Mouse (Mus musculus) myocyte (in vitro differentiated cells): ENCODE data around the gene Fam180a. TPM values are rescaled to one million over a fixed set of nuclear protein-coding genes. Genes with fewer than 3 reads are reported as not detected.

Experiments used
- H3K27me3 ChIP-seq: one replicate; pipeline ENCODE4 v1.6.1; 2011; ENCODE audit not compliant: control insufficient read depth, insufficient read depth, insufficient read length
- H3K36me3 ChIP-seq: one replicate; pipeline ENCODE4 v1.6.1; 2011; ENCODE audit not compliant: control insufficient read depth, insufficient read depth
- H3K4me2 ChIP-seq: one replicate; pipeline ENCODE4 v1.6.1; 2011; ENCODE audit warnings: low read depth, control low read depth
- H3K4me3 ChIP-seq: one replicate; pipeline ENCODE4 v1.5.1; 2011; ENCODE audit warnings: mild to moderate bottlenecking, control low read depth, moderate library complexity
- H3K79me2 ChIP-seq: one replicate; pipeline ENCODE4 v1.6.1; 2011; ENCODE audit not compliant: control insufficient read depth, insufficient read depth
- H3ac ChIP-seq: one replicate; pipeline ENCODE4 v1.6.1; 2011; ENCODE audit not compliant: control insufficient read depth, insufficient read length
- CEBPB ChIP-seq: IDR thresholded peaks from 2 replicates; pipeline ENCODE4 v1.6.1; 2011; ENCODE audit warnings: mild to moderate bottlenecking, moderate library complexity; ENCODE audit not compliant: poor library complexity, insufficient read depth, severe bottlenecking
- E2F4 ChIP-seq: IDR thresholded peaks from one replicate; pipeline ENCODE4 v1.6.1; 2011; ENCODE audit warnings: mild to moderate bottlenecking, control low read depth, moderate library complexity; ENCODE audit not compliant: insufficient read depth
- MAX ChIP-seq: IDR thresholded peaks from one replicate; pipeline ENCODE4 v1.6.1; 2011; ENCODE audit warnings: low read depth, mild to moderate bottlenecking, control low read depth
- MYOD1 ChIP-seq, 3 experiments: IDR thresholded peaks; one replicate each; pipeline ENCODE4 v1.6.1; 2011; ENCODE audit warnings: control low read depth in 2 of 3, low read depth in 2 of 3, mild to moderate bottlenecking in 2 of 3, moderate library complexity in 1 of 3; ENCODE audit not compliant: insufficient read length in 2 of 3, control insufficient read depth in 1 of 3
- MYOG ChIP-seq, 3 experiments: IDR thresholded peaks; one replicate each; pipeline ENCODE4 v1.6.1; 2011; ENCODE audit warnings: control low read depth in 2 of 3, low read depth in 2 of 3, mild to moderate bottlenecking in 2 of 3; ENCODE audit not compliant: insufficient read length in 2 of 3, control insufficient read depth in 1 of 3, insufficient read depth in 1 of 3
- POLR2A ChIP-seq: IDR thresholded peaks from one replicate; pipeline ENCODE4 v1.6.1; 2011; ENCODE audit warnings: low read depth, mild to moderate bottlenecking, control low read depth, moderate library complexity; ENCODE audit not compliant: insufficient read length
- POLR2AphosphoS2 ChIP-seq: IDR thresholded peaks from one replicate; pipeline ENCODE4 v1.6.1; 2011; ENCODE audit warnings: low read depth, control low read depth; ENCODE audit not compliant: insufficient read length
- REST ChIP-seq: IDR thresholded peaks from one replicate; pipeline ENCODE4 v1.6.1; 2011; ENCODE audit warnings: mild to moderate bottlenecking, control low read depth, moderate library complexity; ENCODE audit not compliant: insufficient read depth, insufficient read length
- SRF ChIP-seq: IDR thresholded peaks from one replicate; pipeline ENCODE4 v1.6.1; 2011; ENCODE audit warnings: low read depth; ENCODE audit not compliant: control insufficient read depth, insufficient read length
- TCF12 ChIP-seq: IDR thresholded peaks from one replicate; pipeline ENCODE4 v1.6.1; 2011; ENCODE audit warnings: mild to moderate bottlenecking, control low read depth; ENCODE audit not compliant: poor library complexity, insufficient read depth, severe bottlenecking
- TCF3 ChIP-seq: IDR thresholded peaks from one replicate; pipeline ENCODE4 v1.6.1; 2011; ENCODE audit warnings: low read depth, control low read depth; ENCODE audit not compliant: insufficient read length
- USF1 ChIP-seq: IDR thresholded peaks from one replicate; pipeline ENCODE4 v1.6.1; 2011; ENCODE audit warnings: low read depth, mild to moderate bottlenecking, control low read depth, moderate library complexity
- polyA plus RNA-seq: library from polyadenylated mRNA; unstranded; fragments of >200 nt; fragmentation: generic; extraction: Trizol; gene quantifications from one replicate; pipeline ENCODE4 v1.2.1, GENCODE M21; 2012; ENCODE audit warnings: missing spikeins

Gene Fam180a
- polyA plus RNA-seq, 1 experiment = 0.04 TPM

DNA sequence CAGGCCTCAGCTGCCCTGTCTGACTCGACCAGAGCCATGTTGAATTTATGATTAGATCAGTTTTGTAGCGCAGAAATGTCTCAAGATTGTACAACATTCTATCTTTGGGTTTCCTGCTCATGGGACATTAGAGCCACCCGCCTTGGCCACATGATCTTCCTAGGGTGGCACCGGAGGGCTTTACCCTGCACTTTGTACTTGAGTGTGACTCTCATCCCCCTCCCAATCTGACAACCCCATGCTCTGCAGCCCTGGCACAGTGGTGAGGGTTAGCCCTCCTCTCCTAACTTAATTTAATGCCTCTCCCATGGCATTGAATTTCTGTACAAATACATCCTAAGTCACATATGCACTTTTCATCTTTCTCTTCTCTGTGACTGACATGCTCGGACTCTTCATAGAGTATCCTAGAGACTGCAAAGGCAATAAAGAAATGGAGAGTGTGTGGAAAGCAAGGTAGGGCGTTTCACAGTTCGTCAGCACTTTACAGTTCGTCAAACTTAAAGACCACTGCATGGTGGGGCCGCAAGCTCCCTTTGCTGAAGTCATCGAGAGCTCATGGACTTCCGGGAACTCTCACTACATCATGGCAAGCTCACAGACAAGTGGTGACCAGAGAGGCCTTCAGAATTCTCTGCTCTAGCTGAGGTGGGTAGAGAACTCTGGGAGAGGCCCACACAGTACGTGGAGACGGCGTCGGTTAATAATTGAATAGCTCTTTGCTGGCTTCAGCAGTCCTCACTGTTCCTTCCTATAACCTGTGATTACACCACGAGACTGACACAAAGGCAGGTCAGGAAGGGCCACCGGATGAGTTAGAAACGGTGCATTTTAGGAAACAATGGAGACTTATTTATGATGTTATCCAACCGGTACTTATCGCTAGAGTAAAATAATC is 53.8 kb downstream of the Fam180a start:
- H3K27me3 ChIP-seq = no peaks in the 10 kb centered on the region
- no peaks in the 10 kb centered on the region for H3K79me2 ChIP-seq
- H3K4me3 ChIP-seq = no peak overlapping the region
- H3ac ChIP-seq = no peak overlapping the region
- H3K4me2 ChIP-seq = no peak overlapping the region
- no peaks in the 10 kb centered on the region for H3K36me3 ChIP-seq
- TF ChIP-seq POLR2AphosphoS2 (no peak), SRF (no peak), USF1 (no peak), MAX (no peak)

DNA sequence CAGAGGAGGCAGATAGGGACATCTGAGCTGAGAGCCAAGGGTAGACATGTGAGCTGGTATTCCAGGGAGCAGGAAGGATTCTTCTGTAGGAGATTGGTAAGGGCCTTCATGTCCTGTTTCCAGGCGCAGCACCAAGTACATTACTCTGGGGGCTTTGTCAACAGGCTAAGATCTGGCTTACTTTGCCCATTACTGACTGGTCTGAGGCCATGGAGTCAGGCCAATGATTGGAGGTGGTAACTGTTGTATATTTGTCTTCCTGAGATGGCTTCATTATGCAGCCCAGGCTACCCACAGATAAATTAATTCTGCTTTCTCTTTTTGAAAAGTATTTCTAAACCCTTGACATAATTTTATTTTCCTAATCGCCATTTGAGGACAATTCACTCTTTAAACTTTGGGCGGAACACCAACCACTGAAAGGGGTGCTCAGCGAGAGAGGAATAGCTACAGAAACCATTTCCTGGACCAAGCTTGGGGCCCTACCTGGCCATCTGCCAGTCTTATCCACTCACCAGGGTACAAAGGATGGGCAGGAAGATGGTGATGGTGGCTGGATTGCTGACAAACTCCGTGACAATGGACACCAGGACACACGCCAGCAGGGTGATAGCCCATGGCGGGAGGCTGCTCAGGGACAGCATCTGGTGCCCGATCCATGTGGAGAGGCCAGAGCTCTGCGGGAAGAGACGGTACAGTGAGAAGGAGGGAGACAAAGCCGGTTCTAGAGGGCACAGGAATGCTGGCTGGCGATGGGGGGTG is 54.7 kb downstream of the Fam180a start:
- TF ChIP-seq TCF3 (no peak), E2F4 (no peak), POLR2A (no peak), SRF (no peak), CEBPB (no peak)
- Histone ChIP-seq H3K27me3 (no peaks in the 10 kb centered on the region), H3K4me2 (no peak overlapping the region), H3K4me3 (no peak overlapping the region), H3K79me2 (no peaks in the 10 kb centered on the region), H3K36me3 (no peaks in the 10 kb centered on the region), H3ac (no peak overlapping the region)

DNA sequence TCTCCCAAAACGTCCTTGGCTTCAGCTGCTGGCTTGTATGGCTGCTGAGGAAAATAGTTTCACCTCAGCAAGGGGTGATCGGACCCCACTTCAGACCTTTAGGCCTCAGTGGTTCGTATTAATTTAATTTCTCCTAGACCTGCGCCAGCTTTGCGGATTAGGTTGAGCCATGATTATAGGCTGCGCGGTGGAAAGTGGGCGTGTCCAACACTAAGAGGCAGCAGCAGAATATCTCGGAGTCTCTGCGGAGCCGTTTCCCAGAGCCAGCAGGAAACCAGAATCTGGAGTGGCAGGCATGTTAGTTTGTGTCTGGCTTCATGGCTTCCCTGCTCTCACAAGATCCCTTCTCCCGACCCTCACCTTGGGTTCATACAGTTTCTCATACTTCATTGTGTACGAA is 56.3 kb downstream of the Fam180a start:
- Histone ChIP-seq H3K27me3 (no peaks in the 10 kb centered on the region), H3K36me3 (no peaks in the 10 kb centered on the region), H3K79me2 (no peaks in the 10 kb centered on the region), H3K4me2 (no peak overlapping the region), H3K4me3 (no peak overlapping the region), H3ac (no peak overlapping the region)
- TF ChIP-seq POLR2A = no peak
- TF ChIP-seq TCF12 = no peak
- no peak for TF ChIP-seq CEBPB

DNA sequence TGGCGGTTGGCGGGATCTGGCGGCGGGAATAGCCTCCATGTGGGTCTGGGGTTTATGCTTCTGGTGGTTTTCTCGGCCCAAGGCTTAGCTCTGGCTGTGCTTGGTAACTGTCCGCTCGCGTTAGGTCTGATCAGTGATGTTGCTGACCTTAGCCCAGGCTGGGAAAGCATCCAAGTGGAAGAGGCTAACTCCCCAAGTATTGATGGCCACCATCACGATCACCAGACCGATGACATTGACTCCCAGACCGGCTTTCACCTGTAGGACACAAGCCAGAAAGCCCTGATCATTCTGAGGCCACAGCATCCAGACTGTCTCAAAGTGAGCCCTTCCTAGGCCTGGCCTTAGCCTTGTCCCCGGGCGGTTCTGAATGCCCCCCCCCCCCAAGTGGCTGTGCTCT is 57.2 kb downstream of the Fam180a start:
- Histone ChIP-seq H3K4me3 (no peak overlapping the region), H3K79me2 (no peaks in the 10 kb centered on the region), H3ac (no peak overlapping the region), H3K27me3 (no peaks in the 10 kb centered on the region), H3K4me2 (no peak overlapping the region), H3K36me3 (peaks cover under 1% of the 10 kb centered on the region)
- TF ChIP-seq MYOG (IDR thresholded peaks at IDR 0.05; ENCODE audit: control insufficient read depth in 1 of 3, insufficient read depth in 1 of 3, insufficient read length in 2 of 3, low read depth in 2 of 3) (no peak), CEBPB (no peak), REST (no peak), POLR2AphosphoS2 (no peak), MAX (no peak), SRF (no peak), POLR2A (no peak), USF1 (no peak), TCF3 (no peak), E2F4 (no peak), TCF12 (no peak), MYOD1 (IDR thresholded peaks at IDR 0.05; ENCODE audit: control insufficient read depth in 1 of 3, insufficient read length in 2 of 3, low read depth in 2 of 3) (no peak)

DNA sequence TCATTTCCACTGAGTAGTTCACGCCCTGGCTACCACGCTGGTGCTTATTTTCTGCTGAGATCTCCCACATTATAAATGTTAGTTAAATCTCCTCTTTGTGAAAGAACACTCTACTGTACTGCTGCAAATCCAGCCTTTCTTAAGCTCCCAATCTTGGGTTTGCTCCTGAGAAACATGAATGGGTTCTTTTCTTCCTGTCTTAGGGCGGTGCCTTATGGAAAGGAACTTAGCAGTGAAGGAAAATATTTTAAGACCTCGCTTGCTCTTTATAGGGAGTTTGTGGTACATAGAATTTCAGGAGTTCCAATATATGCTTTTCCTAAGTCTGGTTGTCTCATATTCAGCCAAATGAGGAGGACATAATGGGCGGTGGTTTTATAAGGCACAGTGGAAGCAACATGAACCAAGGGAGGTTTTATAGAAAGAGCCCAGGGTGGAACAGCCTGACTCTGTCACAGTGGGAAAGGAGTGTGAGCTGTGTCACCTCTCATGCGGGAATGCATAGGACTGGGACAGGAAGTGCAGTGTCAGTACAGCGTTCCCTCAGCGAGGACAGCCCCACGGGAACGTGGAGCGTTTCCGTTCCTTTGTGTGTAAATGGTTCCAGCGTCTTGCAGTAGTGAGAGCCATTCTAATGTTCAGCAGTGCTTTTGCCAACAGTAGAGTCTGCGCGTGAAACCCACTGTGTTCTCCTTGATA is 60.2 kb downstream of the Fam180a start:
- Histone ChIP-seq H3K79me2 (no peaks in the 10 kb centered on the region), H3K4me3 (no peak overlapping the region), H3K36me3 (peaks cover 18% of the 10 kb centered on the region), H3K4me2 (no peak overlapping the region), H3ac (no peak overlapping the region), H3K27me3 (no peaks in the 10 kb centered on the region)
- TF ChIP-seq MAX = no peak
- no peak for TF ChIP-seq TCF12
- TF ChIP-seq SRF = no peak
- TF ChIP-seq POLR2AphosphoS2 = peak; percentile 76
- TF ChIP-seq MYOD1 (IDR thresholded peaks at IDR 0.05; ENCODE audit: control insufficient read depth in 1 of 3, insufficient read length in 2 of 3, low read depth in 2 of 3) = no peak
- TF ChIP-seq TCF3 = no peak

Other genes with a start within 250 kb of the Fam180a start
- gene Cnot4, start 192.4 kb downstream of the Fam180a start, polyA plus RNA-seq = 7.9 TPM
- 19.7 TPM for gene Nup205, start 148.7 kb downstream of the Fam180a start, polyA plus RNA-seq
- 0.04 TPM for gene Slc13a4, start 18.0 kb downstream of the Fam180a start, polyA plus RNA-seq
- 38.8 TPM for gene Mtpn, start 213.7 kb upstream of the Fam180a start, polyA plus RNA-seq